Mouse (Mus musculus) c-Kit-positive CD71-positive TER-119-positive erythroid progenitor cells, embryonic 14.5 days (primary cell): ENCODE data around the gene Fmo6.

ENCODE experiments used
- DNase-seq: peaks from one replicate; pipeline ENCODE4 v3.0.0-alpha.2; 2013; ENCODE audit warnings: low spot score

Fmo6 gene

DNA sequence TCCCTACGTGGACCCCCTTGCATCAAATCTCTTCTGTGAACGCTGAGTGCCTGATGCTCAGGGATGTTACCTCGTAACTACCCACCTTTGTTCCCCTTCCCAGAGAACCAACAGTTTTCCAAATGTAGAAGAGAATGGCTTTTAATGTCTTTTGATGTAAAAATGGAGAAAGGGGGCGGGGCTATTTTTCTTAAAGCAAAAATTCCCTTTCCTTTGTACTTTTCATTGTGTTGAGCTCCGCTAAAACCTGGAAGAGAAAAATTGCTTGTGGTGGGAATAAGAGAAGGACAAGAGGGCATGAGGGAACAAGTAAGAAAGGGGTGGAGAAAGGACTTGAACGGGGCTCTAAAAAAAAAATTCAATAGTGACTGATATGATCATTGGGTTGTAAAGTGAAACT, at the start of gene Fmo6:
TSS of gene Fmo6 (minus strand) at position 101 of the 400 bp plus-strand sequence.
- no peak for DNase-seq

DNA sequence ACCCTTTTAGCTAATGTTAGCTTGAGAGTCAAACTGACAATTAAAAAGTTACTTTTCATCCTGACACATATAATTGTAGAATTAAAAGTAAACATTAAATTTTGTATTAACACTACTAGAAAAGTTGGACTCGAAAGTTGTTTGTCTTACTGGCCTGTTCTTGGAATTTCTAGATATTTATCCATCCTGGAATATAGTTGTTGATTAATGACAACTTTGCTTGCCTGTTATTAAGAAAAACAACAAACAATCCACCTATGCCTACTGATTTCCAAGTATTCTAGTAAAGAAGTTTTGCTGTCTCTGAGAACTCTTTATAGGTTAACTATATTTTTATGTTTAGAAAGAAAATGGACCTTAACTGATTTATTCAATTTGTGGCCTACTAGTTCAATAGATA, 49.5 kb upstream of the Fmo6 start:
- no peak for DNase-seq

DNA sequence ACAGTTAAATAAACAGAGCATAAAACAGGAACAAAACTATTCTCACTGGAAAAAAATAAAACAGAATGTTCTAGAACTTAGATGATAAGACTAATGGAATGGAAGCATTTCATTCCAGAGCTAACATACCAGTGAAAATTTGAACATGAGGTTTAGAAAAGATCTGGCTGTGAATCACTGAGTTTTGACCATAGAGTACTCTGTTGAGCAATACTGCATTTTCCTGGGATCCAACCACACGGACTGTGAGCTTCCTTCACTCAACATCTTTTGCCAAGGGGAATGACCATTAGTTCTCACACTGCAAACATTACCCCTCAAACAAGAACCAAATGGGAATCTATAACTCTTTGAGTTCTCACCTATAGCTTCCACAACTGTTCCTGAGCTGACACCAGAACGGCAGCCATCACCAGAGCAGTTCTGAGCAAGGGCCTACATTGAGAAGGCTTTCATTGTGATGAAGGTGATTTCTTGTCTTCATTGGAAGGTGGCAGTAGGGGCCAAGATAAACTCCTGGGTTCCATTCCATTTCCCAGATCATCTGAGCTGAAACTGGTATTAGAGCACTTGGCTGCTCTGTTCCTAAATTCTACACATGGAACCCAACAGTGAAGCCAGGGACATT, 48.9 kb upstream of the Fmo6 start:
- no peak for DNase-seq

DNA sequence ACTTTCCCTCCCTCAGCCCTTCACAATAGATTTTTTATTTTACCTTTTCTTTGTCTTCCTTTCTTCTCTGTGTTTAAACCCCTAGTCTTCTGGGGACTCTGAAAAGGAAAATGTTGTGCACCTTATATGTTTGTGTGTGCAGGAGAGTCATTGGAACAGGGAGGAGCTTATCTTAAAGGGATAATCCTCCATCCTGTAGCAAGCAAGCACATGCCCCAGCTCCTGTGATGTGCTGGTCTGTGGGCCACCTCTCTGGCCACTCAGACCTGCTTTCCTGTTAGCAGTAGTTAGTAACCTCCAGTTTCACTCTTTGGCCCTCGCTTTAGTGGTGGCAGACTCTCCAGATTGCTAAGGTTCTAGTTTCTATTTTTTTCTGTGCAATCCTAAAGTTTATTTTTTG, 47.1 kb upstream of the Fmo6 start, which contains the start of gene Fmo3:
TSS of gene Fmo3 (minus strand) at position 101 of the 400 bp plus-strand sequence.
- DNase-seq: no peak

DNA sequence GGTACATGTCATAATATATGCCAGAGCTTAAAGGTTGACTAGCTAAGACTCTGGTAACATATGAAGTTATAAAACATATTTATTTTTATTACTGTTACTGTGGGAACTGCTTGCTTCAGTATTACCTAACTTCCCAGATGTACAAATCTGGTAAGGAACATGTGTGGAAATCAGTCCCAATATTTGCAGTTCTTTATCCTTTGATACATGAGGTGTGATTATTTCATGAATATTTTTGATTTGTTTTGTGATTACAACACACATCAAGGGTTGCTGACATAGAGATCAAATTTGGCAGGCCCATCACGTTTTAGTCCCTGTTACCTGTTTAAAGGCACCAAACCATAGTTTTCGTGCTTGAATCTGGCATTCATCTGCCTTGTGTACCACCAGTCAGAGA, 26.2 kb upstream of the Fmo6 start:
- DNase-seq: no peak

DNA sequence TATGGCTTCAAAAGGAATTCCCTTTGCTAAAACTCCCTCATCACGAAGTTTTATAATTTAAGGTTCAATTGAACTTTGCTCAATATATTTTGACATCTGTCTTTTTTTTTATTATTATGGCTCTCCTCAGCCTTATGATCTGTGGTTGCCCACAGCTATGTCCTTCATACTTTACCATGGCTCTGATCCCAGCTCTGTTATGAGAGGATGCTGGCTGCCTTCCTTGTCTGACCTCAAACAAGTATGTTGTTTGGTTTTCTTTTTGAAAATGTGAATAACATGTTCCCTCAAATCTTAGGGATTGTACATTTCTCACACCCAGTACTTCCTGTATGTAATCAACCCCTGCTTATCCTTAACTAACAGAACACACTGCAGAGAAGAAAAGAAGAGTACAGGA, 20.1 kb upstream of the Fmo6 start:
- DNase-seq: no peak

DNA sequence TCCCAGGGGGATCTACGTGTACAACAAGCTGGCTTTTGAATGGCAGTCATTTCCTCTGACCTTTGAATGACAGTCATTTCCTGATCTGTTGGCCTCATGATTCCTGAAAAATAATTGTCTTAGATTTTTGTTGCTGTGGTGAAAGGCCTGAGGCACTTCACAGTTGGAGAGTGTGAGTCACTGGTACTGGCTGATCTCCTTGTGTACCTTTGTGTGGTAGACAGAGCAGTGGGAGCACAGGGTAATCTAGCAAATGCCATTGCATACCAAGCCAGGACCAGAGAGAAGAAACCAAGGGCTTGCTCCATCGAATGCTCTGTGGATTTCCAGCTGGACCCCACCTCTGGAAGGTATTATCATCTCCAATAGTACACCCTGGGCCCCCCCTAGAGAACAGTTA, 15.8 kb upstream of the Fmo6 start:
- no peak for DNase-seq

DNA sequence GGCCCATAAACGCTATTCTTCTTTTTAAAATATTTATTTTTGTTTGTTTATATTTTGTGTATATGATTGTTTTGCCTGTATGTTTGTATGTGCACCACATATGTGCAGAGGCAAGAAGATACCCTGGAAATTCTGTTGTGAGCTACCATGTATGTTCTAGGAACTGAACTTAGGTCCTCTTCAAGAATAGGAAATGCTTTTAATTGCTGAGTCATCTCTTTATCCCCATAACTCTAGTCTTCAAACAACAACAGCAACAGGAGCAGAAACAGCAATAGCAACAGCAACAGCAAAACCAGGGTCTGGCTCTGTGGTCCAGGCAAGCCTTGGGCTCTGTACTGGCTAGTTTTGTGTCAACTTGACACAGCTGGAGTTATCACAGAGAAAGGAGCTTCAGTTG, 12.4 kb upstream of the Fmo6 start:
- DNase-seq: no peak

DNA sequence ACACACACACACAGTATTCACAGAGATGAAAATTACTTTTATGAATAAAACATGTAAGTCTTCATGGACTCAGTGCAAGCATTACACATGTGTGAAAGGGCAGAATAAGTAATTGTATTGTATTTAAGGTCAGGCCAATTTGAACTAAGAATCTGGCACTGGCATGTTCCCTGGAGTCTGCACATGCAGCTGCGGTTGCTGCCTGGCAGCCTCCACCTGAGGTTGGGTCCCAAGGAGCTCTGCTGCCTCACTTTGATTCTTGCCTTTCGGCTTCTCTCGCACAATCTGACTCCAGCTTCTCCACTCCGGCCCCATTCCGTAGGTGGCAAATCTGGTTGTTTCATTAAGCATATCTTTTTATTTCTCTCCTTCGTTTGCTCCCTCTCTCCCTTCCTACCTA, 10.6 kb upstream of the Fmo6 start:
- DNase-seq: no peak

DNA sequence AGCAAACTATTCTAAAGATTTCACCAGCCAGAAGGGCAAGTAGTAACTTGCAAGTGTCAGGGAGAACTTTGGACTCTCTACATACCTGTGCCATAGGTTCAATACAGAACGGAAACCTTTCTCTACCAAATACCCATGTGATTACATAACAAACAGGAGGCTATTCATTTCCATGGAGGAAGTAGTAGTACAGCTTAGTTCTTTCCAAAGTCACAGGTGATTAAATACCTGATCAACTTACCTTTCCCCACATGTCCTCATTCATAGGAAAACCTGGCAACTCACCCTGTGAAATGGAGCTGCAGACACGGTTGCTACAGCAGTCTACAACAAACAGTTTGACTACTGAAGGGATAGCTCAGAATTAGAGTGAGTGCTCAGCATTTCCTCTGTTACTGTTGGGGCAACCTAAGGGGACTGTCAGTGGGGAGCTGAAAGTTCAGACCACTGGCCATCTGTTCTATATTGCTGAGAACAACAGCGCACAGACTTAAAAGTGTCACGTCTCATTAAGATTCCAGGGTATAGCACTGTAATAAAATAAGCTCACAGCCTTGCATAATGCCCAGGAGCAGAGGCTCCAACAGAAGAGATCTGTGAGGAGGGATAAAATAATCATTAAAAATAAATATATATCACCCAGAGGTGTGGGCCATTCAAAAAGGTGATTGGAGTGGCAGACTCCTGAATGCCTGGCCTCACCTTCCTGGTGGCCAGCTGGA, 9.7 kb upstream of the Fmo6 start:
- DNase-seq: no peak

DNA sequence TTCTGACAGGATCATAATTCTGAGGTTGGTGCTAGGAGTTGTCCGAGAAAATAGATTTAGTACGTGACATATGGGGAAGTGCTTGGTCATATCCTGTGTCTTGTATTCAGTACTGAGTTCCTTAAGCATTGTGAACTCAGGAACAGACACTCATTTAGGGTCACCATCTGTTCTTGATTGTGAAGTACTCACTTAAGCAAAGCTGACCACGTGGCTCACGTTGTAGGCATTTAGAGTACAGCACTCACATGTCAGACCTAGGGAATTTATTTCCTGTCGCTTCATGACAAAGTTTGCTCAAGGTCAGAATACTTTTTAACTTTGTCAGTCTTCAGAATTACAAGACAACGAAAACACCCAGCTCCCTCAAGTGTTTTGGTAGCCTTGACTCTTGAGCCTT, 6.4 kb upstream of the Fmo6 start:
- no peak for DNase-seq

DNA sequence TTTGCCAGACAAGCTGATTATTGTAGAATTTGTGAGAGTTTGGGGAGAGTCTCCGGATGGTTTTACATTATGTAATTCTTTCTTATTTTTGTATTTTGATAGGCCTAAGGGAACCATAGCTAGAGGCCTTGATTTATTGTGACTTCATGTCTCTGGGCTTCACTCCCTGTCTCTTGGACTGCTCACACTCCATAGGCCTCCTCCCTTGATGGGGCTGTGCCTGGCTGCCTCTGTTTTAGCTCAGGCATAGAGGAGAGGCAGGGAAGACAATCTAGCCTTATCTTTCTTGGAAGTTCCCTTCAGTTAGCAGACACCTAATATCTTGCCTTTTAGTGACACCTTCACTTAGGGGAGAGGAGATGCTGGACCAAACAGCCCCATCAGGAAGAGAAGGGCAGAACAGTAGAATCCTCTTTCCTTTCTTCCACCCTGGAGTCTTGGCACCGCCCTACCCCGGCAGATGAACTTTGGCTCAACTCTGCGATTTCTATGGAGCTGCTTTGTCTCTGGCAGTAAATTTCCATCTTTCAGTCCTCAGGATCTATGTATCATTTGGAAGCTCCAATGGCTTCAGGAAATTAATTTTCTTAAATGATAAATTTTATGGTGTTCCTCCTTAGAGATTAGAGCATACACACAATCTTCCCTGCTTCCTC, 1.5 kb upstream of the Fmo6 start:
- DNase-seq: no peak

DNA sequence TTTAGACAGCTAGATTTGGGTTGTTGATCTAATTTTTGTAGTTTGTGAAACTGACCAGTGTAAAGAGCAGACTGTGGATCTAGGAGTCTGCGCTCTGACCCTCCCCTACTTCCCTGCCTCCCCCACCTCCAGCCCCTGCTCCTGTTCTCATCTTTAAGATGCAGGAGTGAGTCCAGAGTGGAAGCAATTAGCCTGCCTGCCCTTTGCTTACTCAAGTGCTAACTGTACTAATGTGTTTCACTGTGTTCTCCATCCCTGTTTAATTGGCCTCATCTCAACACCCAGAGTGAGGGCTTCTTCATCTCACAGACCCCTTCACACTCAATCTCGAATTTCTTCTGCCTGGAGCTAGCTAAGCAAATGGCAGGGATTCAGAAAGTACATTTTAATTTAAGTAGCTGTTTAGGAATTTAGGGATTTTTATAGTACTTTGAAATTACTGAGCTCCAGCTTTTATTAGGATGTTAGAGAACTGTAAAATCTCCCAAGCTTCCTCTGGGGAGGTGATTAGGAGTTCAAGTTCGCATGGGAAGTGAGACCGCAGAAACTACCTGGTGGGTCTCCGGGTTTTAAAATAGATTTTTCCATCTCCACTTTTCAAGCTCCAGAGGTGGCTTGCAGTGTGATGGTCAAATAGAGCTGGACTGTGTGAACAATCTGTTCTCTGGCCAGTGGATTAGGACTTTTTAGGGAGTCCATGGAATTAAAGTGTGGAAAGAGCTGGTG, 818 bp upstream of the Fmo6 start:
- no peak for DNase-seq

DNA sequence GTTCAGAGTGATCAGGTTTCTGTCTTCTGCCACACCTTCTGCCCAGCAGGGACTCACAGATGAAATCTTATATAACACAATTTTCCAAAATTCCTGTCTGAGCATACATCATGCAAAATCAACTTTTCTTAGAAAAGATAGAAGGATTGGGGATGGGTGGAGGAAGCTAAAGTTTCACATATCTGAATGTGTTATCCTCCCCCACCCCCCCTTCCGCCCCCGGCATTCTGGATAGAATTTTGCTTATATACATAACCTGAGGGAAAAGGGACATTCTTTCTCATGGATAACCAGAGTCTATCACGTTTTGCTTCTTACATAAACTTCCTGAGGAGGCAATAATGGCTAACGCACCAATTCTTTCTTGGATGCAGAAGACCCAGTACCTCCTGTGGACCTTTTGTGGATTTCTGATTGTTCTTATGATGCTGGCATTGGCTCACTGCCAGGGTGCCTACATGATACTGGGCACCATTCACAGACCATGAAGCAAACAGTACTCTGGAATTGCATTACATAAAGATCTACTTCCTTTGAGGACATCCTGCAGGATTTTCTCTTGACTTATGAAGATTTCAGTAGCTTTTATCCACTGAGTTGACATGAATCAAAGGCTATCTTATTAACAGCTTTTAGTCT, 2.8 kb downstream of the Fmo6 start:
- DNase-seq: no peak

DNA sequence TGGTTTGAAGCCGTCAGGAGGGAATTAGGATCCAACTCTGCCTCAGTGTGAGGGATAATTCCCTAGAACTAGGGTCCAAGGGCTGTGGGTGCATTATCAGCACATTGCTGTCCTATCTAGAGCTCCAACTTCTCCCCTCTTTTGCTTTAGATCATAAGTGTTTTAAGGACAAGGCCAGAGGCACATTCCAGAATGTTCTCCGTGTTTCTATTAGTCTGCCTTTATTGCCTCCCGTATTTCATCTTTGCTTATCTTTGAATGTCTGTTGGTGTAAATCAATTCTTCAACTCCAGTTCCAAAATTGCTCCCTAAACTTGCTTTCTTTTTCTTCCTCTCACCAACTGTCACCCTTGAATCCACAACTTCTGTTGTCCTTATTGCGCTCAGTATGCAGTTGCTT, 4.9 kb downstream of the Fmo6 start:
- no peak for DNase-seq

DNA sequence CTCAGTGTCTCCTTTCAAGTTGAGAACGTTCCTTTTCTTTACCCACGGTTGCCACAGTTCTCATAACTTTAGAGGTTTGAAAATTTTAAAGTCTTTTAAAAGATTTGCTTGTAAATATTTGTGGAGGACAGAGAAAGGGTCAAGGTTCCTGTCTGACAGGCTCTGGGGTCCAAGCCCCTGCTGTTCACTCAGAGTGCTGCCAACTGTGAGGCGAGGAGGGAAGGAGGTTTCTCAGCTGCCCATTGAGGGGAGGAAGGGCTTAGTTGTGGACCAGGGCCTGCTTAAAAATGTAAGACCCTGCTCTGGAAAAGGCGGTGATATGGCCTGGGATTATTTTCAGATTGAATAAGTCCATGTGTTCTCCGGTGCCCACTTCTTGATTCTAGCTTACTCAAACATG, 5.4 kb downstream of the Fmo6 start:
- no peak for DNase-seq

DNA sequence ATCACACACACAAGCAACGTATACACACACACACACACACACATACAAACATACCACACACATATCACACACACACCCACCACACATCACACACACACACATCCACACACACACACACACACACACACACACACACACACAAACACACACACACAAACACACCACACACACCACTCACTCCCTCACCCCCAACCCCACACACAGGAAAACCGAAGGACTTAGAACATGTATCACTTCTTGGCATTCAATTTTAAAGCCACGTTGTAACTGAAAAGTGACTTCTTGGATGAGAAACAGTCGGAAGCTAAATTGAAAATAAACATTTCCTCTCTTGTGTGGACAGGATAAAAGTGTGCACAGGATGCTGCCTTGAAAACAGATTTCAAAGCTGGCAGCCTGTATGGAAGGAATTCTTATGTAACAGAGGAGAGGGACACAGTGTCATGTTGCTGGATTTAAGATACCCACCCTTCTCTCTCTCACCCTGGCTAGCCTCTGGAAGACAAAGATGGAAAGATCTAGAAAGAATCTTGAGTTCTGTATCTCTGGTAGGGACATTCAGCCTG, 5.9 kb downstream of the Fmo6 start:
- no peak for DNase-seq

DNA sequence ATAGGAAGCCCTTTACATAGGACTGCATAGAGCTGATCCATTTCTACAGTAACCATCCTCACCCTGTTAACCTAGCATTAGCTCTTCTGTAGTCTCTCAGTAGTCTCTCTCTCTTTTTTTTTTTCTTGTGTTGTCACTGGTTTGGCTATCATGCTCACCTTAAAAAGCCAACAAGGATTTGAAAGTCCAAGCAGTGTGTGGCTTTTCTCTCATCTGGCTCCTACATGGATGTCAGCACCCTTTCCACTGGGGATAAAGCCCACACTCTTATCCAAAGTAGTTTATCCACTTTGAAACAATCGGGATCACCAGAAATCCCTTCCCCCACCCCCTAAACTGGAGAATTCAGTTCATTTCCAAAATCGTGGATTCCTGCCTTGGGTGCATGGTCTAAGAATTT, 6.7 kb downstream of the Fmo6 start:
- DNase-seq: no peak

DNA sequence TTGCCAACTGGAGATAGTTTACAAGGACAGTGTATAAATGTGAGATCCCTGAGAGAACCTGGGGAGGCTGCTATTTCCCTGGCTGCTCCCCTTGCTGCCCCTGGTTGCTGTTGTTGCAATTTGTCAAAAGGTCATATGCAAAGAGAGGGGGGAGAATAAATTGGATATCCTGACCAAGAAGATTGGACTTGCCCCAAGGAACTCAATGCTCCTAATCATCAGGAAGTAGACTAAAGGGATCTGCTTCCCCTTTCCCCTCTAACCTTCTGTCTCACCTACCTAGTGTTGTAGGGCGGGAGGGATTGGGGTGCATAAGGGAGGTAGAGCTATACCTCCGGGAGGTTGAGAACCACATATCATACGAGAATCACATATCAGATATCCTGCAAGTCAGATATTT, 8.2 kb downstream of the Fmo6 start:
- DNase-seq: no peak

DNA sequence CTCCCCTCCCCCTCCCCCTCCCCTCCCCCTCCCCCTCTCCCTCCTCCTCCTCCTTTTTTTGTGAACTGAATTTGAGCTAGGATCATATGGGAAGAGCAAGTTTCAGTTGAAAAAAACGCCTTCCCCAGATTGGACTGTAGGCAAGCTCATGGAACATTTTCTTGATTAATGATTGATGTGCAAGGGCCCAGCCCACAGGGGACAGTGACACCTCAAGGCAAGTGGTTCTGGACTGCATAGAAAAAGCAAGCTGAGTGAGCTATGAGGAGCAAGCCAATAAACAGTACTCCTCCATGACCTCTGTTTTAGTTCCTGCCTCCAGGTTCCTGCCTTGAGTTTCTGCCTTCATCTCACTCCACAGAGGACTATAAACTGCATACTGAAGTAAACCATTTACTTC, 12.2 kb downstream of the Fmo6 start:
- DNase-seq: no peak

DNA sequence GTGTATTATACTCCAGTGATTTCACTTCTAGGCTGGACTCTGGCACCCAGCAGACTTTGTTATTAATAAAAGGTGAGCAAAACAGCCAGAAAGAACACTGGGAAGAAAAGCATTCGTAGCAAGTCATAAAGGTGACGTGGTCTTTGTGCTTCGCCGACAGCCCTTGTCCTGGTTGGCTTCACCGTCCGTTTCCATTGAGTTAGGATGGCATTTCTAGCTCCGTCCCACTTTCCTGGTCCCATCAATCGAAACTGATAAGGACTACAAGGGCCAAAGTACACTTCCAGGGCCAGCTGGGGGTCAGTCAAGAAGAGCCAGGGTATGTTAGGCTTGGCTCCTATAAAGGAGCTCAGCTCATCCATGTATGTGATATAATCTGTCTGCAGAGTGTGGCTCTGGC, 20.7 kb downstream of the Fmo6 start:
- no peak for DNase-seq

DNA sequence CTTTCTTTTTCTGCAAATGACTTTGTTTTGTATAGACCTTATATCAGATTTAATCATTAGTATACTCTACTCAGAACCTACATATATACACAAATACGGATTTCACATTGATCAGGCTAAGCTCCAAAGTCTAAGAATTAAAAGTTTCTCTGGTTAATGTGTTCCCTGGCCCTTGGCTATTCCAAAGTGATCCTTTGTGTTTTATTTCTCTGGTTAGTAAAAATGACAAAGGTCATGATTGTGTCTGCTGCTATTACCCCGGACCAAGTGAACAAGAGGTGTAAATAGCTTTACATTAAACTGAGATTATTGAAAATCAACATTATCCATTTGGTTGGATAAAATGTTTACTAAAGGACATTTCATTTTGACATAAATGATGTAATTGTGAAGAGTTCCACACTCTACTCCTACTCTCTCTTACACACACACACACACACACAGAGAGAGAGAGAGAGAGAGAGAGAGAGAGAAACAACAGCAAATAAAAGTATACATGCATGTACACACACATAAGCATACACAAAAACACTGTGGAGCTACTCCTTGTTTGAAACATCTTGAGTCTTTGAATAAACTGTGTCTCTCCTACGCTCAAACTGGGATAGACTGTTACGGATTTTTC, 22.3 kb downstream of the Fmo6 start:
- DNase-seq: no peak
